Mouse (Mus musculus) MEL (cell line): Measurements from ENCODE around the gene Oxnad1. TPM values are rescaled to one million over a fixed set of nuclear protein-coding genes. Genes with fewer than 3 reads are reported as not detected.
"Not testable (repeated sequence)": the region's sequence is repeated elsewhere in the genome, so short reads cannot be mapped to it uniquely, and the experiment has no call there.

Experiments used
- DNase-seq: peaks from one replicate; pipeline ENCODE4 v3.0.0; 2011; ENCODE audit warnings: low read depth, low spot score
- H3K27ac ChIP-seq: 2 replicates; pipeline ENCODE4 v1.5.1; 2012; ENCODE audit warnings: low read depth, mild to moderate bottlenecking, control low read depth, low read length, moderate library complexity; ENCODE audit not compliant: control insufficient read depth
- H3K27me3 ChIP-seq, 2 experiments: fragments of 150-350 bp in 1 of 2; sonication (generic) in 1 of 2; 2 replicates each; pipeline ENCODE4 v1.6.1; 2012; ENCODE audit warnings: low read length in 2 of 2, mild to moderate bottlenecking in 2 of 2, improper control_type of control experiment in 1 of 2, moderate library complexity in 1 of 2; ENCODE audit not compliant: insufficient read depth in 2 of 2, control insufficient read depth in 1 of 2
- H3K36me3 ChIP-seq, 2 experiments: 2 replicates each; pipeline ENCODE4 v1.6.1; 2012 to 2014; ENCODE audit warnings: low read length in 2 of 2, improper control_type of control experiment in 1 of 2, inconsistent platforms in 1 of 2, mild to moderate bottlenecking in 1 of 2; ENCODE audit not compliant: insufficient read depth in 2 of 2, control insufficient read depth in 1 of 2
- H3K4me1 ChIP-seq, 2 experiments: fragments of 150-350 bp in 1 of 2; sonication (generic) in 1 of 2; 2 replicates each; pipeline ENCODE4 v1.6.1; 2012; ENCODE audit warnings: low read length in 2 of 2, improper control_type of control experiment in 1 of 2, mild to moderate bottlenecking in 1 of 2; ENCODE audit not compliant: insufficient read depth in 2 of 2, control insufficient read depth in 1 of 2
- H3K4me3 ChIP-seq, 2 experiments: fragments of 150-350 bp in 1 of 2; sonication (generic) in 1 of 2; 2 replicates each; pipeline ENCODE4 v1.5.1; 2012; ENCODE audit warnings: low read depth in 2 of 2, low read length in 2 of 2, mild to moderate bottlenecking in 2 of 2, moderate library complexity in 2 of 2, control low read depth in 1 of 2, improper control_type of control experiment in 1 of 2; ENCODE audit not compliant: control insufficient read depth in 1 of 2, insufficient read depth in 1 of 2
- H3K79me2 ChIP-seq: 2 replicates; pipeline ENCODE4 v1.6.1; 2012; ENCODE audit warnings: mild to moderate bottlenecking, low read length, moderate library complexity; ENCODE audit not compliant: control insufficient read depth, poor library complexity, insufficient read depth
- H3K9ac ChIP-seq: 2 replicates; pipeline ENCODE4 v1.6.1; 2012; ENCODE audit warnings: low read depth, mild to moderate bottlenecking, control low read depth, low read length, moderate library complexity; ENCODE audit not compliant: control insufficient read depth, poor library complexity, severe bottlenecking
- H3K9me3 ChIP-seq: fragments of 150-350 bp; sonication (generic); replicated peaks from 2 replicates; pipeline ENCODE4 v1.6.1; 2012; ENCODE audit warnings: mild to moderate bottlenecking, low read length, improper control_type of control experiment, moderate library complexity; ENCODE audit not compliant: insufficient read depth
- BHLHE40 ChIP-seq: IDR thresholded peaks from 2 replicates; pipeline ENCODE4 v1.6.1; 2012; ENCODE audit warnings: low read depth, mild to moderate bottlenecking, inconsistent platforms, low read length, improper control_type of control experiment, borderline replicate concordance
- CHD1 ChIP-seq: IDR thresholded peaks from 2 replicates; pipeline ENCODE4 v1.6.1; 2012; ENCODE audit warnings: low read depth, mild to moderate bottlenecking, inconsistent platforms, low read length, improper control_type of control experiment
- EP300 ChIP-seq, 2 experiments: IDR thresholded peaks; 2 replicates each; pipeline ENCODE4 v1.6.1; 2011; ENCODE audit warnings: improper control_type of control experiment in 2 of 2, low read length in 2 of 2, low read depth in 1 of 2, mild to moderate bottlenecking in 1 of 2
- ETS1 ChIP-seq: IDR thresholded peaks from 2 replicates; pipeline ENCODE4 v1.6.1; 2012; ENCODE audit warnings: low read depth, mild to moderate bottlenecking, inconsistent platforms, low read length, improper control_type of control experiment, moderate library complexity
- GATA1 ChIP-seq: IDR thresholded peaks from 2 replicates; pipeline ENCODE4 v1.6.1; 2011; ENCODE audit warnings: low read depth, low read length, improper control_type of control experiment
- MAFK ChIP-seq: IDR thresholded peaks from 2 replicates; pipeline ENCODE4 v1.6.1; 2011; ENCODE audit warnings: low read depth, mild to moderate bottlenecking, low read length, improper control_type of control experiment, borderline replicate concordance
- MAX ChIP-seq: IDR thresholded peaks from 2 replicates; pipeline ENCODE4 v1.6.1; 2011; ENCODE audit warnings: low read length, improper control_type of control experiment
- MAZ ChIP-seq: IDR thresholded peaks from 2 replicates; pipeline ENCODE4 v1.6.1; 2012; ENCODE audit warnings: low read depth, mild to moderate bottlenecking, inconsistent platforms, low read length, improper control_type of control experiment
- MYB ChIP-seq: IDR thresholded peaks from 2 replicates; pipeline ENCODE4 v1.6.1; 2011; ENCODE audit warnings: mild to moderate bottlenecking, low read depth, low read length, improper control_type of control experiment
- MYC ChIP-seq: IDR thresholded peaks from 2 replicates; pipeline ENCODE4 v1.6.1; 2011; ENCODE audit warnings: low read depth, mild to moderate bottlenecking, low read length, improper control_type of control experiment, moderate library complexity
- NELFE ChIP-seq: IDR thresholded peaks from 2 replicates; pipeline ENCODE4 v1.6.1; 2011; ENCODE audit warnings: low read depth, low read length, improper control_type of control experiment
- POLR2AphosphoS2 ChIP-seq: IDR thresholded peaks from 2 replicates; pipeline ENCODE4 v1.6.1; 2011; ENCODE audit warnings: low read length, improper control_type of control experiment
- POLR2AphosphoS5 ChIP-seq: IDR thresholded peaks from 2 replicates; pipeline ENCODE4 v1.6.1; 2012; ENCODE audit warnings: low read depth, borderline replicate concordance, mild to moderate bottlenecking, inconsistent platforms, low read length, moderate library complexity, mixed read lengths
- RAD21 ChIP-seq: IDR thresholded peaks from 2 replicates; pipeline ENCODE4 v1.6.1; 2011; ENCODE audit warnings: mild to moderate bottlenecking, low read depth, low read length, improper control_type of control experiment
- RCOR1 ChIP-seq: IDR thresholded peaks from 2 replicates; pipeline ENCODE4 v1.6.1; 2012; ENCODE audit warnings: low read depth, mild to moderate bottlenecking, inconsistent platforms, low read length, improper control_type of control experiment
- SIN3A ChIP-seq: IDR thresholded peaks from 2 replicates; pipeline ENCODE4 v1.6.1; 2012; ENCODE audit warnings: low read length, improper control_type of control experiment, inconsistent platforms
- SMC3 ChIP-seq: IDR thresholded peaks from 2 replicates; pipeline ENCODE4 v1.6.1; 2011; ENCODE audit warnings: low read depth, low read length, improper control_type of control experiment
- TAL1 ChIP-seq: IDR thresholded peaks from 2 replicates; pipeline ENCODE4 v1.6.1; 2012; ENCODE audit warnings: mild to moderate bottlenecking, inconsistent platforms, low read length, moderate library complexity, mixed read lengths
- TCF12 ChIP-seq: IDR thresholded peaks from 2 replicates; pipeline ENCODE4 v1.6.1; 2014; ENCODE audit warnings: low read depth, mild to moderate bottlenecking, inconsistent platforms, low read length, improper control_type of control experiment, moderate library complexity
- ZMIZ1 ChIP-seq: IDR thresholded peaks from 2 replicates; pipeline ENCODE4 v1.6.1; 2012; ENCODE audit warnings: low read depth, mild to moderate bottlenecking, inconsistent platforms, low read length, improper control_type of control experiment, moderate library complexity
- ZNF384 ChIP-seq: IDR thresholded peaks from 2 replicates; pipeline ENCODE4 v1.6.1; 2012; ENCODE audit warnings: low read depth, mild to moderate bottlenecking, inconsistent platforms, low read length, improper control_type of control experiment
- polyA plus RNA-seq, 2 experiments: library from polyadenylated mRNA; stranded (reverse) in 1 of 2; unstranded in 1 of 2; fragments of >175 nt in 1 of 2; fragments of >200 nt in 1 of 2; gene quantifications; 2 replicates each; pipeline versions ENCODE4 v1.2.1 to v1.2.4; 2012; ENCODE audit warnings: low replicate concordance in 2 of 2, low read depth in 1 of 2; ENCODE audit not compliant: insufficient read length in 2 of 2, insufficient read depth in 1 of 2, missing spikeins in 1 of 2
- total RNA-seq: library from RNA; depleted of rRNA; stranded (reverse); fragments of 300-350 nt; gene quantifications from 2 replicates; pipeline ENCODE4 v1.2.3, GENCODE M21; 2012

Gene Oxnad1
- total and polyA plus RNA-seq, 3 experiments, result 54.8 to 244 (median 82.1) TPM

- TF ChIP-seq CHD1, result no peak
These were observed 49.1 kb downstream of the Oxnad1 start (continued) for GRCm38 (mm10) chr14:32134293-32134692.

DNA sequence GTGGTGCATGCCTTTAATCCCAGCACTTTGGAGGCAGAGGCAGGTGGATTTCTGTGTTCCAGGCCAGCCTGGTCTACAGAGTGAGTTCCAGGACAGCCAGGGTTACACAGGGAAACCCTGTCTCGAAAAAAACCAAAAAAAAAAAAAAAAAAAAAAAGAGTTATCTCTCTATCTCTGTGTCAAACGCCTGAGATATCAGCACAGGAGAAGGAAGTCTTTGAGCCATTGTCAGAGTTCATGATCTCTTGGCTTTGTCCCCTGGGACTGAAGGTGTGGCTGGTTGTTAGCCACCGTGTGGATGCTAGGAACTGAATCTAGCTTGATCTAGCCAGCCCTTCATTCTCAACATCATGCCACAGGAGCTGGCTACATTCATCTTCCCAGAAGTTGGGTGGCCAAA lies 51.3 kb downstream of the Oxnad1 start:
- TF ChIP-seq ETS1, result 0 out of 2 replicates have a peak, but pooled peaks have one; percentile 9
- TF ChIP-seq EP300 (IDR thresholded peaks at IDR 0.05; ENCODE audit: low read depth in 1 of 2, low read length in 2 of 2), result peak in 1 of 2 experiments; percentile 8; a peak in 1 of 4 replicates
- TF ChIP-seq ZNF384, result peak; percentile 85
- TF ChIP-seq GATA1, result peak; percentile 51
- not testable (repeated sequence) for H3K4me3 ChIP-seq, DNase-seq, H3K9me3 ChIP-seq, H3K9ac ChIP-seq, H3K27me3 ChIP-seq, H3K27ac ChIP-seq, H3K79me2 ChIP-seq
- Histone ChIP-seq H3K36me3 (peaks cover 0 to 35% of the 10 kb centered on the region in 2 experiments; a peak in 2 of 4 replicates), H3K4me1 (peaks cover 31 to 51% of the 10 kb centered on the region in 2 experiments)

DNA sequence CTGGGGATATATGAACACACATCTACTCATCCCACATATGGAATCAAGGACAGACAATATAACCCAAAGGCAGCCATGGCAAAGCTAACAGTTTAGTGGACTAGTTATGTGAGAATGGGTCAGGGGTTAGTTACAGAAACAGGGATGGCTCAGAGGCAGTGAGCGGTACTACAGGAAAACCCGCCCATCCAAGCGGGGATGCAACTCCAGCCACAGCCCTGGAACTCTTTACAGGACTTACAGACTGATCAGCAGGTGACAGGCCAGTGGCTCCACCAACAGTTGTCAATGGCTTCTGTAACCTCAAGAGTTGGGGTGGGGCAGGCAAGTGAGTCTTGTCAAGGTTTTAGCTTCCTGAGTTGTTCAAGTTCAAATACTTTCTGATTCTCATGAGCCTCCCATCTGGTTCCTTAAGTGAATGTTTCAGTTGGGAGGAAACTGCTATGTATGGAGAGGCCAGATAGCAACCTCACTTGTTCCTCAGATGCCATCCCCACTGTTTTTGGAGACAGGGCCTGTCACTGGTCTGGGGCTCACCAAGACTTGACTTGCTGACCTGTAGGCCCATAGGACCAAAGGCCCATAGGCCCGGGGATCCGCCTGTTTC lies 55.3 kb downstream of the Oxnad1 start:
- Histone ChIP-seq H3K27ac (peak overlapping the region; percentile 37; the same call in 1 of the 2 replicates), H3K79me2 (no peaks in the 10 kb centered on the region), H3K4me1 (peaks cover 12 to 25% of the 10 kb centered on the region in 2 experiments), H3K27me3 (no peaks in the 10 kb centered on the region), H3K9me3 (no peaks in the 10 kb centered on the region), H3K9ac (no peak overlapping the region), H3K36me3 (peaks cover 0 to 17% of the 10 kb centered on the region in 2 experiments; a peak in 2 of 4 replicates), H3K4me3 (no peak overlapping the region)
- DNase-seq, result peak; percentile 59
- TF ChIP-seq RCOR1, result no peak
- TF ChIP-seq MYB, result 0 out of 2 replicates have a peak, but pooled peaks have one; percentile 24
- TF ChIP-seq TAL1, result peak; percentile 54
- TF ChIP-seq TCF12, result peak; percentile 71
- TF ChIP-seq SIN3A, result 0 out of 2 replicates have a peak, but pooled peaks have one; percentile 20
- peak; percentile 37 to 63; a peak in 3 of 4 replicates for TF ChIP-seq EP300 (IDR thresholded peaks at IDR 0.05; ENCODE audit: low read depth in 1 of 2, low read length in 2 of 2)
- TF ChIP-seq ETS1, result peak; percentile 30; the same call in 1 of the 2 replicates
- no peak for TF ChIP-seq MAZ

- Histone ChIP-seq H3K4me1 (peaks cover 13 to 22% of the 10 kb centered on the region in 2 experiments), H3K27me3 (no peaks in the 10 kb centered on the region), H3K79me2 (no peaks in the 10 kb centered on the region), H3K9me3 (no peaks in the 10 kb centered on the region), H3K36me3 (peaks cover 0 to 17% of the 10 kb centered on the region in 2 experiments; a peak in 2 of 4 replicates), H3K9ac (no peak within 1 kb of the TSS), H3K4me3 (no peak within 1 kb of the TSS), H3K27ac (no peak within 1 kb of the TSS)
- TF ChIP-seq SMC3 (no peak), NELFE (no peak), MAX (no peak), MYB (no peak), ZMIZ1 (no peak), ZNF384 (no peak), MAFK (no peak), RAD21 (no peak), BHLHE40 (no peak), MYC (no peak), MAZ (no peak), POLR2AphosphoS5 (no peak), CHD1 (no peak), RCOR1 (no peak), EP300 (IDR thresholded peaks at IDR 0.05; ENCODE audit: low read depth in 1 of 2, low read length in 2 of 2) (no peak), POLR2AphosphoS2 (no peak)
- no peak for DNase-seq
These were observed 56.5 kb downstream of the Oxnad1 start, which contains the start of gene Msmb for GRCm38 (mm10) chr14:32141723-32142122. Msmb (plus strand) TSS chr14:32142023.
